Mouse (Mus musculus): ENCODE results near the gene Gsta2. TPM values are rescaled to one million over a fixed set of nuclear protein-coding genes. Genes with fewer than 3 reads are reported as not detected.
"Not testable (repeated sequence)": the region's sequence is repeated elsewhere in the genome, so short reads cannot be mapped to it uniquely, and the experiment has no call there.

Gene Gsta2
- total RNA-seq, 4 experiments from 2014 or later: not detected

- not testable (repeated sequence) for DNase-seq (ENCODE audit: low spot score in 2 of 2)
Observed at GRCm38 (mm10) chr9:78308122-78308521, 47.5 kb downstream of the Gsta2 start.

GRCm38 (mm10) chr9:78299143-78299542 lies 56.4 kb downstream of the Gsta2 start:
- DNase-seq (ENCODE audit: low spot score in 2 of 2): not testable (repeated sequence)

GRCm38 (mm10) chr9:78298232-78298631 lies 57.4 kb downstream of the Gsta2 start:
- DNase-seq (ENCODE audit: low spot score in 2 of 2): no peak

- DNase-seq (ENCODE audit: low spot score in 2 of 2): peak in 1 of 2 experiments; percentile 3
Observed at GRCm38 (mm10) chr9:78296089-78296488, 59.5 kb downstream of the Gsta2 start.

- not testable (repeated sequence) for DNase-seq (ENCODE audit: low spot score in 2 of 2)
Observed at GRCm38 (mm10) chr9:78294781-78295180, 60.8 kb downstream of the Gsta2 start.

GRCm38 (mm10) chr9:78293683-78294082 lies 61.9 kb downstream of the Gsta2 start:
- not testable (repeated sequence) for DNase-seq (ENCODE audit: low spot score in 2 of 2)

- not testable (repeated sequence) for DNase-seq (ENCODE audit: low spot score in 2 of 2)
Observed at GRCm38 (mm10) chr9:78292462-78292861, 63.1 kb downstream of the Gsta2 start.

GRCm38 (mm10) chr9:78289723-78290122 lies 65.9 kb downstream of the Gsta2 start, which contains the start of gene Gm10639:
Gene Gm10639, plus strand, starts transcription at chr9:78289923.
- DNase-seq (ENCODE audit: low spot score in 2 of 2): not testable (repeated sequence)

- DNase-seq (ENCODE audit: low spot score in 2 of 2): not testable (repeated sequence)
Observed at GRCm38 (mm10) chr9:78289063-78289462, 66.5 kb downstream of the Gsta2 start.

- DNase-seq (ENCODE audit: low spot score in 2 of 2): not testable (repeated sequence)
Observed at GRCm38 (mm10) chr9:78282002-78282711, 73.4 kb downstream of the Gsta2 start.

Other genes with a start within 250 kb of the Gsta2 start
- 10 to 100 TPM; 40.0 to 46.6 (median 41.9) TPM for gene Fbxo9, start 246.7 kb downstream of the Gsta2 start, total RNA-seq (2022)
- gene Ick, start 246.6 kb downstream of the Gsta2 start, total RNA-seq (2022): 1 to 10 TPM; 4.8 to 5.6 (median 5.1) TPM
- 10 to 100 TPM; 13.0 to 20.3 (median 17.8) TPM for gene Gsta4, start 173.0 kb downstream of the Gsta2 start, total RNA-seq (2022)
- gene Gsta1, start 125.1 kb downstream of the Gsta2 start, total RNA-seq (2022): not detected
- not detected for gene Gm3776, start 98.7 kb downstream of the Gsta2 start, total RNA-seq (2022)
- under 1 TPM in 1 of 4 experiments, not detected in 3; 0.65 TPM for gene Gm10639, start 65.9 kb downstream of the Gsta2 start, total RNA-seq (2022)
- not detected for gene Omt2a, start 41.0 kb downstream of the Gsta2 start, total RNA-seq (2022)
- gene Omt2b, start 28.2 kb downstream of the Gsta2 start, total RNA-seq (2022): not detected
- not detected for gene Dppa5a, start 12.4 kb upstream of the Gsta2 start, total RNA-seq (2022)
- not detected for gene Ooep, start 22.9 kb upstream of the Gsta2 start, total RNA-seq (2022)
- gene Ddx43, start 40.0 kb upstream of the Gsta2 start, total RNA-seq (2022): not detected
- under 1 TPM in 3 of 4 experiments, not detected in 1; 0.11 to 0.17 (median 0.16) TPM for gene Cgas, start 87.4 kb upstream of the Gsta2 start, total RNA-seq (2022)
- gene Mto1, start 92.4 kb upstream of the Gsta2 start, total RNA-seq (2022): 10 to 100 TPM; 16.4 to 19.4 (median 18.0) TPM
- gene Gm17324, start 93.0 kb upstream of the Gsta2 start, total RNA-seq (2022): not detected
- 100 to 1,000 TPM; 235 to 456 (median 334) TPM for gene Eef1a1, start 133.4 kb upstream of the Gsta2 start, total RNA-seq (2022)
- 1 to 10 TPM; 2.2 to 2.8 (median 2.7) TPM for gene Slc17a5, start 232.3 kb upstream of the Gsta2 start, total RNA-seq (2022)